Mouse (Mus musculus) embryonic fibroblast, embryonic 13.5 days (primary cell): ENCODE data around the gene Heg1. TPM values are rescaled to one million over a fixed set of nuclear protein-coding genes. Genes with fewer than 3 reads are reported as not detected.

Experiments
- H3K27ac ChIP-seq: 2 replicates; pipeline ENCODE4 v1.5.1; 2012; ENCODE audit warnings: low read length, control low read depth, inconsistent platforms; ENCODE audit not compliant: insufficient read depth
- H3K4me1 ChIP-seq: 2 replicates; pipeline ENCODE4 v1.6.1; 2011; ENCODE audit warnings: low read length; ENCODE audit not compliant: control insufficient read depth, insufficient read depth
- H3K4me3 ChIP-seq: 2 replicates; pipeline ENCODE4 v1.5.1; 2011; ENCODE audit warnings: mild to moderate bottlenecking, control low read depth, low read length; ENCODE audit not compliant: insufficient read depth
- CTCF ChIP-seq: IDR thresholded peaks from 2 replicates; pipeline ENCODE4 v1.5.1; 2011; ENCODE audit warnings: mild to moderate bottlenecking, control low read depth, low read length, moderate library complexity, borderline replicate concordance; ENCODE audit not compliant: insufficient read depth
- POLR2A ChIP-seq: IDR thresholded peaks from 2 replicates; pipeline ENCODE4 v1.6.1; 2011; ENCODE audit warnings: low read depth, mild to moderate bottlenecking, control low read depth, low read length, moderate library complexity
- polyA plus RNA-seq: library from polyadenylated mRNA; stranded (reverse); fragments of >200 nt; gene quantifications from 2 replicates; pipeline ENCODE4 v1.2.4, GENCODE M21; 2011; ENCODE audit warnings: low read depth; ENCODE audit not compliant: missing spikeins, insufficient read length

The Heg1 gene
- polyA plus RNA-seq, 1 experiment, result 33.7 TPM

- H3K27ac ChIP-seq, result peak overlapping the region; percentile 66; the same call in 1 of the 2 replicates
- TF ChIP-seq POLR2A (no peak), CTCF (no peak)
- no peak overlapping the region for H3K4me3 ChIP-seq
- peaks cover 17% of the 10 kb centered on the region for H3K4me1 ChIP-seq
These were observed 97.9 kb downstream of the Heg1 start for GRCm38 (mm10) chr16:33781789-33782728.

- Histone ChIP-seq H3K27ac (0 out of 2 replicates have a peak overlapping the region, but pooled peaks have one; percentile 66), H3K4me1 (peaks cover 13% of the 10 kb centered on the region; the same call in 1 of the 2 replicates), H3K4me3 (no peak overlapping the region)
- no peak for TF ChIP-seq CTCF
- TF ChIP-seq POLR2A, result no peak
These were observed 98.5 kb downstream of the Heg1 start for GRCm38 (mm10) chr16:33782729-33783091.

DNA sequence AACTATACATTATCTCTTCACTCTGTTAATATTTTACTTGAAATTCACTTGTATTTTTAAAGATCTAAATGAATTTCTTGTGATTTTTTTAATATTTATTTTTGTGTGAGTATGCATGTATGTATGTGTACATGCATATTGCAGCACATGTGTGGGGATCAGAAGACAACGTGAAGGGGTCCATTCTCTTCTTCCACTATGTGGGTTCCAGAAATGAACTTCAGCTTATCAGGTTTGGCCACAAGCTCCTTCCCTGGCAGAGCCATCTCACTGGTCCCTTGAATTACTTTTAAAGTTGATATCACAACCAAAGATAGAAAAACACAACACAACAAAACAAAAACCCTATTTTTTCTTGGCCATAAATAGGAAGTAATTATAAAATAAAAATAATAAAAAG, 100.4 kb downstream of the Heg1 start:
- Histone ChIP-seq H3K4me1 (peaks cover 11% of the 10 kb centered on the region; the same call in 1 of the 2 replicates), H3K27ac (no peak overlapping the region), H3K4me3 (no peak overlapping the region)
- no peak for TF ChIP-seq POLR2A
- no peak for TF ChIP-seq CTCF

DNA sequence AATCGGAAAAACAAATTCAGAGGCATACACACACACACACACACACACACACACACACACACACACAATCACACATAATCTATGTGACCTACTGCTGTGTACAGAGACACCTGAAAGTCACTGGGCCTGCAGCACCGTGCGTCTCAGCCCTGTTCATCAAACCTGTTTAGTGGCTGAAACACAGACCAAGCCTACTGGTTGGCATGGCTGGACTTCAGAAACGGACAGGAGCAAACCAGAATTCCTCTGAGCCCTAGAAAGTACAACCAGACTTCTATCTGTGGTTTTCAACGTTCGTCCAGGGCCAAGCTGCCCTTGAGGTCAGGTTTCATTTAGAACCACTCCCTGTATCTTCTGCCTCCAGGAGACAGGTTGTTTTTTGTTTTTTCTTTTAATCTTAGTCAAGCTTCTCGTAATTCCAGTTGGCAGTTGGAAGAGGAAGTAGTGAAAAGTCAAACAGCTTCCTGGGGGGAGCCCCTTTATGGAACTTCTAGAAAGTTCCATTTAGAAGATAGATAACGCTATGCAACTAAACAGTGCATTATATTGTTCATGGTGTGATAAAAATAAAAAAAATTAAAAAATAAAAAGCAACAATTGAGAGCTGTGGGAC, 101.0 kb downstream of the Heg1 start:
- TF ChIP-seq POLR2A (no peak), CTCF (no peak)
- Histone ChIP-seq H3K27ac (no peak overlapping the region), H3K4me3 (no peak overlapping the region), H3K4me1 (peaks cover 11% of the 10 kb centered on the region; the same call in 1 of the 2 replicates)

GRCm38 (mm10) chr16:33786657-33787390, 102.7 kb downstream of the Heg1 start:
- TF ChIP-seq POLR2A (no peak), CTCF (no peak)
- Histone ChIP-seq H3K4me3 (no peak overlapping the region), H3K4me1 (0 out of 2 replicates have a peak, but pooled peaks cover 5% of the 10 kb centered on the region), H3K27ac (no peak overlapping the region)

- Histone ChIP-seq H3K4me1 (no peaks in the 10 kb centered on the region), H3K4me3 (no peak within 1 kb of the TSS), H3K27ac (no peak within 1 kb of the TSS)
- no peak for TF ChIP-seq CTCF
These were observed 109.9 kb downstream of the Heg1 start, which contains the start of gene Muc13 for GRCm38 (mm10) chr16:33793846-33794791. TSS of gene Muc13 (plus strand) at chr16:33794037.

- Histone ChIP-seq H3K4me1 (no peaks in the 10 kb centered on the region), H3K27ac (no peak overlapping the region), H3K4me3 (no peak overlapping the region)
- TF ChIP-seq CTCF (no peak), POLR2A (no peak)
These were observed 110.9 kb downstream of the Heg1 start for GRCm38 (mm10) chr16:33795106-33795505.

GRCm38 (mm10) chr16:33795887-33796286, 111.7 kb downstream of the Heg1 start:
- no peak for TF ChIP-seq CTCF
- TF ChIP-seq POLR2A, result no peak
- Histone ChIP-seq H3K4me3 (no peak overlapping the region), H3K27ac (no peak overlapping the region), H3K4me1 (no peaks in the 10 kb centered on the region)

GRCm38 (mm10) chr16:33796756-33797155, 112.6 kb downstream of the Heg1 start:
- no peak overlapping the region for H3K27ac ChIP-seq
- no peak for TF ChIP-seq POLR2A
- TF ChIP-seq CTCF, result no peak
- no peak overlapping the region for H3K4me3 ChIP-seq
- H3K4me1 ChIP-seq, result no peaks in the 10 kb centered on the region
